Mouse (Mus musculus): ENCODE results near the gene Vmn1r31.

The Vmn1r31 gene

GRCm38 (mm10) chr6:58475230-58475629, at the start of gene Vmn1r31:
Gene Vmn1r31 (minus strand): TSS chr6:58475330.
- no peak for DNase-seq (ENCODE audit: extremely low read depth, low read depth, low spot score)

GRCm38 (mm10) chr6:58443285-58443684, 31.8 kb downstream of the Vmn1r31 start, which contains the start of gene Vmn1r30:
Gene Vmn1r30 (minus strand): TSS chr6:58443385.
- no peak for DNase-seq (ENCODE audit: extremely low read depth, low read depth, low spot score)
